In the genomic region with DNA sequence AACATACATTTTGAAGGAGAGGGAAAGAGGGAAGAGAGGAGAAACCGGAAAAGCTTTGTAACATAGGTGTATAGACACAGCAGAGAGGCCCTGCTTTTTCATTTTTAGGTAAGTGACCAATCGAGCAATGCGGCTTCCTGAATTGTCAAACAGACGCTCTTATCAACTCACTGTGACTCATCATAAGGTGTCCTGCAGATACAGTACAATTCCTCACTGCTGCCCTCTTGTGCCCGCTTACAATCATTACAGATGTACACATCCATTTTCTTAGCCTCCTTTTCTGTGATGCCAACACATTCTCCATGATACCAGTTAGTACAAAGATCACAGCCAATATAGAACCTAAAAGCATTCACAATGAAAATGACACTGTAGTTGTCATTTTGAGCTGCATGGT, we compare ENCODE assay signal across 8 mouse cellular contexts. TPM values are rescaled to one million over a fixed set of nuclear protein-coding genes. Genes with fewer than 3 reads are reported as not detected.
A peak's percentile ranks its signal among the peaks of the same experiment; 100 is the strongest.
DNase-seq lines count a peak whose midpoint lies in the region; ATAC-seq and TF ChIP-seq lines count a peak whose summit lies in the region.

No protein-coding gene starts in this region.

- TF ChIP-seq RAD21 in MEL (IDR thresholded peaks at IDR 0.05; ENCODE audit: low read depth, low read length): peak; percentile 51

- peak; percentile 81 to 82 for TF ChIP-seq EP300 in MEL (IDR thresholded peaks at IDR 0.05; ENCODE audit: low read depth in 1 of 2, low read length in 2 of 2)

- no peak overlapping the region for H3K4me3 ChIP-seq in hindbrain, embryonic 14.5 days (replicated peaks; ENCODE audit: low read length)
- no peak overlapping the region for H3K4me3 ChIP-seq in hindbrain, embryonic 13.5 days
- no peak overlapping the region for H3K4me3 ChIP-seq in MEL (ENCODE audit: control insufficient read depth in 1 of 2, insufficient read depth in 1 of 2, low read depth in 2 of 2, low read length in 2 of 2)

- no peak overlapping the region for H3K9ac ChIP-seq in hindbrain, embryonic 14.5 days
- H3K9ac ChIP-seq in hindbrain, embryonic 13.5 days: no peak overlapping the region
- H3K9ac ChIP-seq in MEL (ENCODE audit: control insufficient read depth, low read depth, low read length, poor library complexity, severe bottlenecking): peak overlapping the region; percentile 34; the same call in 1 of the 2 replicates

- H3K9me3 ChIP-seq in hindbrain, embryonic 14.5 days (ENCODE audit: control insufficient read depth, low read length): no peaks in the 10 kb centered on the region
- H3K9me3 ChIP-seq in hindbrain, embryonic 13.5 days: no peaks in the 10 kb centered on the region
- no peaks in the 10 kb centered on the region for H3K9me3 ChIP-seq in MEL (replicated peaks; ENCODE audit: insufficient read depth, low read length)

- H3K4me2 ChIP-seq in hindbrain, embryonic 14.5 days (replicated peaks): no peak overlapping the region
- no peak overlapping the region for H3K4me2 ChIP-seq in hindbrain, embryonic 13.5 days

- TF ChIP-seq POLR2A in MEL (IDR thresholded peaks at IDR 0.05; ENCODE audit: control insufficient read depth in 1 of 2, insufficient read depth in 1 of 2, low read depth in 1 of 2, low read length in 2 of 2, poor library complexity in 1 of 2): 0 out of 4 replicates have a peak, but pooled peaks of 1 of the 2 experiments have one; percentile 31

- DNase-seq in hindbrain, embryonic 14.5 days (ENCODE audit: low spot score): peak; percentile 84
- DNase-seq in MEL (ENCODE audit: low read depth, low spot score): peak; percentile 98
- DNase-seq in cerebellum, adult 18-20 months: peak; percentile 85 to 88
- peak; percentile 73 for DNase-seq in gastrocnemius, postnatal 10 days
- peak; percentile 62 to 75 for DNase-seq in layer of hippocampus, adult 8-10 months (ENCODE audit: low spot score in 2 of 2)
- DNase-seq in lung, postnatal 36 days: peak; percentile 82
- peak; percentile 61 to 67 for DNase-seq in spleen, postnatal 36 days (ENCODE audit: low spot score in 2 of 2)

- no peaks in the 10 kb centered on the region for H3K79me2 ChIP-seq in MEL (ENCODE audit: control insufficient read depth, insufficient read depth, low read length, poor library complexity)

- peak; percentile 44 to 90 (median 85); a peak in 5 of 6 replicates for TF ChIP-seq CTCF in MEL (IDR thresholded peaks at IDR 0.05 in 2 of 3, conservative IDR thresholded peaks at IDR 0.05 in 1 of 3; ENCODE audit: control insufficient read depth in 1 of 3, insufficient read depth in 1 of 3, low read depth in 2 of 3, low read length in 3 of 3, poor library complexity in 1 of 3, severe bottlenecking in 1 of 3)

- no peak; the same call in 1 of the 2 replicates for ATAC-seq in hindbrain, embryonic 14.5 days (ENCODE audit: low FRiP score)
- ATAC-seq in hindbrain, embryonic 13.5 days (ENCODE audit: low FRiP score): no peak

- H3K36me3 ChIP-seq in hindbrain, embryonic 14.5 days (replicated peaks; ENCODE audit: control insufficient read depth, insufficient read depth): peaks cover 81% of the 10 kb centered on the region
- peaks cover 66% of the 10 kb centered on the region for H3K36me3 ChIP-seq in hindbrain, embryonic 13.5 days
- peaks cover 7 to 43% of the 10 kb centered on the region in 2 experiments for H3K36me3 ChIP-seq in MEL (ENCODE audit: control insufficient read depth in 1 of 2, insufficient read depth in 2 of 2, low read length in 2 of 2)

- 0 out of 2 replicates have a peak overlapping the region, but pooled peaks have one; percentile 26 for H3K27ac ChIP-seq in hindbrain, embryonic 14.5 days
- no peak overlapping the region for H3K27ac ChIP-seq in hindbrain, embryonic 13.5 days
- H3K27ac ChIP-seq in MEL (ENCODE audit: control insufficient read depth, low read depth, low read length): peak overlapping the region; percentile 57

- WGBS in hindbrain, embryonic 14.5 days: 55% methylated on average over 5 of the region's 5 CpGs
- 57% methylated on average over 5 of the region's 5 CpGs for WGBS in hindbrain, embryonic 13.5 days

- H3K4me1 ChIP-seq in hindbrain, embryonic 14.5 days (replicated peaks; ENCODE audit: control insufficient read depth, insufficient read depth, low read length): no peaks in the 10 kb centered on the region
- H3K4me1 ChIP-seq in hindbrain, embryonic 13.5 days (replicated peaks): no peaks in the 10 kb centered on the region
- peaks cover 4% of the 10 kb centered on the region in 2 experiments for H3K4me1 ChIP-seq in MEL (ENCODE audit: control insufficient read depth in 1 of 2, insufficient read depth in 2 of 2, low read length in 2 of 2)

- no peaks in the 10 kb centered on the region for H3K27me3 ChIP-seq in hindbrain, embryonic 14.5 days (ENCODE audit: control insufficient read depth, insufficient read depth, low read length)
- no peaks in the 10 kb centered on the region for H3K27me3 ChIP-seq in hindbrain, embryonic 13.5 days
- no peaks in the 10 kb centered on the region for H3K27me3 ChIP-seq in MEL (ENCODE audit: control insufficient read depth in 1 of 2, insufficient read depth in 2 of 2, low read length in 2 of 2)

TF ChIP-seq in MEL, 35 proteins besides CTCF, POLR2A, EP300 and RAD21 (continues in another document):
- TF ChIP-seq MEF2A (IDR thresholded peaks at IDR 0.05; ENCODE audit: extremely low read depth, insufficient replicate concordance, low read depth, low read length, poor library complexity, severe bottlenecking): no peak
- TF ChIP-seq MAZ (IDR thresholded peaks at IDR 0.05; ENCODE audit: low read depth, low read length): no peak
- peak; percentile 78 for TF ChIP-seq MXI1 (IDR thresholded peaks at IDR 0.05; ENCODE audit: low read depth, low read length)
- TF ChIP-seq MYC (IDR thresholded peaks at IDR 0.05; ENCODE audit: low read depth, low read length): peak; percentile 83
- TF ChIP-seq GATA1 (IDR thresholded peaks at IDR 0.05; ENCODE audit: low read depth, low read length): peak; percentile 98
- peak; percentile 63; the same call in 1 of the 2 replicates for TF ChIP-seq MAX (IDR thresholded peaks at IDR 0.05; ENCODE audit: low read length)
- TF ChIP-seq KAT2A (conservative IDR thresholded peaks at IDR 0.05; ENCODE audit: low read depth, low read length): no peak
- no peak for TF ChIP-seq ZMIZ1 (IDR thresholded peaks at IDR 0.05; ENCODE audit: low read depth, low read length)
- peak; percentile 81 for TF ChIP-seq ELF1 (IDR thresholded peaks at IDR 0.05; ENCODE audit: low read depth, low read length)
- TF ChIP-seq ZNF384 (IDR thresholded peaks at IDR 0.05; ENCODE audit: low read depth, low read length): 0 out of 2 replicates have a peak, but pooled peaks have one; percentile 40
- peak; percentile 67; the same call in 1 of the 2 replicates for TF ChIP-seq MAFK (IDR thresholded peaks at IDR 0.05; ENCODE audit: borderline replicate concordance, low read depth, low read length)
- TF ChIP-seq ZC3H11A (IDR thresholded peaks at IDR 0.05; ENCODE audit: low read depth, low read length): no peak
- no peak for TF ChIP-seq UBTF (IDR thresholded peaks at IDR 0.05; ENCODE audit: borderline replicate concordance, insufficient read depth, low read depth, low read length)
- TF ChIP-seq CHD2 (IDR thresholded peaks at IDR 0.05; ENCODE audit: low read length): no peak
- peak; percentile 98 for TF ChIP-seq JUND (IDR thresholded peaks at IDR 0.05; ENCODE audit: low read depth, low read length)
- peak; percentile 71 for TF ChIP-seq RCOR1 (IDR thresholded peaks at IDR 0.05; ENCODE audit: low read depth, low read length)
- TF ChIP-seq CHD1 (IDR thresholded peaks at IDR 0.05; ENCODE audit: low read depth, low read length): no peak
- no peak for TF ChIP-seq ZKSCAN1 (IDR thresholded peaks at IDR 0.05; ENCODE audit: low read depth, low read length)
- TF ChIP-seq USF2 (IDR thresholded peaks at IDR 0.05; ENCODE audit: borderline replicate concordance in 1 of 2, insufficient read depth in 1 of 2, low read depth in 1 of 2, low read length in 2 of 2): no peak
- peak; percentile 13; the same call in 1 of the 2 replicates for TF ChIP-seq BHLHE40 (IDR thresholded peaks at IDR 0.05; ENCODE audit: borderline replicate concordance, low read depth, low read length)
- peak; percentile 93 for TF ChIP-seq SIN3A (IDR thresholded peaks at IDR 0.05; ENCODE audit: low read length)
- peak; percentile 81 for TF ChIP-seq ETS1 (IDR thresholded peaks at IDR 0.05; ENCODE audit: low read depth, low read length)
- no peak for TF ChIP-seq NELFE (IDR thresholded peaks at IDR 0.05; ENCODE audit: low read depth, low read length)
- TF ChIP-seq SMC3 (IDR thresholded peaks at IDR 0.05; ENCODE audit: low read depth, low read length): peak; percentile 78
- no peak for TF ChIP-seq E2F4 (IDR thresholded peaks at IDR 0.05; ENCODE audit: borderline replicate concordance, low read depth, low read length)
- TF ChIP-seq POLR2AphosphoS2 (IDR thresholded peaks at IDR 0.05; ENCODE audit: low read length): no peak
- TF ChIP-seq NRF1 (IDR thresholded peaks at IDR 0.05; ENCODE audit: insufficient read depth, low read depth, low read length, poor library complexity, severe bottlenecking): no peak
- no peak for TF ChIP-seq MYB (IDR thresholded peaks at IDR 0.05; ENCODE audit: low read depth, low read length)
- TF ChIP-seq TCF12 (IDR thresholded peaks at IDR 0.05; ENCODE audit: low read depth, low read length): peak; percentile 65
- TF ChIP-seq GABPA (IDR thresholded peaks at IDR 0.05; ENCODE audit: low read depth, low read length): peak; percentile 90
- TF ChIP-seq POLR2AphosphoS5 (IDR thresholded peaks at IDR 0.05; ENCODE audit: borderline replicate concordance, low read depth, low read length): no peak

RNA-seq across cellular contexts. Expression of gene 1810010H24Rik, which starts 18.8 kb away (rescaled TPM):
- polyA plus RNA-seq in hindbrain, embryonic 14.5 days (2014; fragmentation: Nextera tagmentation; extraction: Ambion mirVana): 7.1 and 7.8 TPM in 2 replicates
- 5.4 and 5.6 TPM in 2 replicates for polyA plus RNA-seq in hindbrain, embryonic 13.5 days (2015; fragmentation: Nextera tagmentation; extraction: Ambion mirVana)
- 0.42 and 0.88 TPM in 2 replicates for total RNA-seq in MEL (2012; rRNA removed)
- 1 to 10 TPM in 1 of 2 experiments, not detected in 1; 2.5 TPM for polyA plus RNA-seq in MEL (2012; ENCODE audit: insufficient read depth in 1 of 2, insufficient read length in 2 of 2, low read depth in 1 of 2, low replicate concordance in 2 of 2, missing spikeins in 1 of 2)
- total RNA-seq in gastrocnemius, postnatal 10 days (2021): 1 to 10 TPM; 2.5 to 3.0 TPM
- 1 to 10 TPM; 2.0 to 4.8 (median 4.7) TPM for total RNA-seq in layer of hippocampus, adult 8-10 months (2022)

RNA-seq across cellular contexts. Expression of gene Kpna2, which starts 45.0 kb away (rescaled TPM):
- polyA plus RNA-seq in hindbrain, embryonic 14.5 days (2014; fragmentation: Nextera tagmentation; extraction: Ambion mirVana): 150 and 177 TPM in 2 replicates
- polyA plus RNA-seq in hindbrain, embryonic 13.5 days (2015; fragmentation: Nextera tagmentation; extraction: Ambion mirVana): 189 TPM in 2 replicates
- 216 and 275 TPM in 2 replicates for total RNA-seq in MEL (2012; rRNA removed)
- polyA plus RNA-seq in MEL (2012; ENCODE audit: insufficient read depth in 1 of 2, insufficient read length in 2 of 2, low read depth in 1 of 2, low replicate concordance in 2 of 2, missing spikeins in 1 of 2): 10 to 100 TPM in 1 of 2 experiments, not detected in 1; 13.2 TPM
- 10 to 100 TPM; 24.1 to 27.6 TPM for total RNA-seq in gastrocnemius, postnatal 10 days (2021)
- 10 to 100 TPM; 17.5 to 23.7 (median 21.7) TPM for total RNA-seq in layer of hippocampus, adult 8-10 months (2022)
